24 mouse cellular contexts compared by ENCODE assay signal in the genomic region with DNA sequence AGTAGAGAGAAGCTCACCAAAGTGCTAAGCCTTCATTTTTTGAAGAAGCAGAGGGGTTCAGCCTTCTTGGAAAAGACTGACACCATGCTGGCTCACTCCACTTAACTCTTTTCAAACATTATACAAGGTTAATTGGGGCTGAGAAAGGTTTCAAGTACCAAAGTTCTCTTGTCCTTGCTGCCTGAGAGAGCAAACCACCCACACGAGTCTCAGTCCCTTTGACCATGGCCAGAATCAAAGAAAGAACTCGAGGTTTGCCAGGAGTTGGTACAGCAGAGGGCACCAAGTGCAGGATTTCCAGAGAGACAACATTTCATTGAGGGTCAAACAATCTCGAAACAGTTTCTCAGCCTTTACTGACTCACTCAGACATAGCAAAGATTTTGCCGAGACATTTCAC. TPM values are rescaled to one million over a fixed set of nuclear protein-coding genes. Genes with fewer than 3 reads are reported as not detected.
DNase-seq lines count a peak whose midpoint lies in the region; ATAC-seq lines count a peak whose summit lies in the region.
"Had no signal": no experiment of that assay in that cellular context is flagged by ENCODE, and none has a peak within 500 bp of the region (broad histone marks: within the 10 kb centered on the region; RNA-seq: fewer than 3 reads in every experiment).

No protein-coding gene starts in this region.

- H3K36me3 ChIP-seq in kidney, embryonic 14.5 days (ENCODE audit: control insufficient read depth, insufficient read depth, low read length), result no peaks in the 10 kb centered on the region
- H3K36me3 ChIP-seq: G1E had no signal

- no peaks in the 10 kb centered on the region for H3K27me3 ChIP-seq in kidney, embryonic 14.5 days (ENCODE audit: control insufficient read depth, insufficient read depth, low read length)
- H3K27me3 ChIP-seq: CH12.LX; embryonic facial prominence, embryonic 12.5 days; forebrain, embryonic 13.5 days; forebrain, embryonic 15.5 days had no signal

- 84% methylated on average over 4 of the region's 4 CpGs for WGBS in kidney, embryonic 14.5 days

- H3K27ac ChIP-seq in kidney, embryonic 14.5 days (ENCODE audit: low read depth, low read length), result no peak overlapping the region
- H3K27ac ChIP-seq: embryonic facial prominence, embryonic 10.5 days; embryonic facial prominence, embryonic 12.5 days; forebrain, embryonic 13.5 days; forebrain, embryonic 15.5 days had no signal

- H3K9ac ChIP-seq in kidney, embryonic 14.5 days (ENCODE audit: low read depth, low read length), result no peak overlapping the region
- H3K9ac ChIP-seq: embryonic facial prominence, embryonic 12.5 days; forebrain, embryonic 13.5 days; forebrain, embryonic 15.5 days had no signal

- H3K4me2 ChIP-seq in kidney, embryonic 14.5 days (replicated peaks; ENCODE audit: low read depth, low read length), result no peak overlapping the region
- H3K4me2 ChIP-seq: embryonic facial prominence, embryonic 12.5 days; forebrain, embryonic 13.5 days; forebrain, embryonic 15.5 days had no signal

- no peaks in the 10 kb centered on the region for H3K4me1 ChIP-seq in kidney, embryonic 14.5 days (ENCODE audit: control insufficient read depth, insufficient read depth, low read length)
- H3K4me1 ChIP-seq: embryonic facial prominence, embryonic 10.5 days; embryonic facial prominence, embryonic 12.5 days; forebrain, embryonic 13.5 days; forebrain, embryonic 15.5 days had no signal

- peak; percentile 51 for DNase-seq in kidney, adult 11 months
- peak; percentile 31 to 60 for DNase-seq in kidney, adult 8-10 months
- no peak for DNase-seq in kidney, postnatal 14 days
- DNase-seq in kidney, postnatal 25 days, result peak; percentile 12 to 40
- no peak for DNase-seq in kidney, adult 18-20 months
- DNase-seq: adrenal gland, adult 8-10 months; adrenal gland, postnatal 14 days; adrenal gland, postnatal 36 days; B cell, adult 2 months; cerebellum, adult 11-12 months; cerebellum, adult 2 months; cerebellum, adult 9-10 months; cerebellum, postnatal 10 days; cerebellum, postnatal 25 days had no signal

- no peak for ATAC-seq in kidney, embryonic 14.5 days (ENCODE audit: low FRiP score, low TSS enrichment)
- ATAC-seq: activated CD4-positive, CD25-positive, alpha-beta regulatory T cell, adult 4 months; CD4-positive, CD25-positive, alpha-beta regulatory T cell, adult 4 months; forebrain, embryonic 13.5 days; forebrain, embryonic 15.5 days; Patski had no signal

- H3K9me3 ChIP-seq in kidney, embryonic 14.5 days (ENCODE audit: control insufficient read depth, low read length), result no peaks in the 10 kb centered on the region
- H3K9me3 ChIP-seq: embryonic facial prominence, embryonic 10.5 days; embryonic facial prominence, embryonic 12.5 days; forebrain, embryonic 13.5 days; forebrain, embryonic 15.5 days; G1E had no signal

- H3K4me3 ChIP-seq in kidney, embryonic 14.5 days (ENCODE audit: low read length), result no peak overlapping the region
- H3K4me3 ChIP-seq: embryonic facial prominence, embryonic 10.5 days; embryonic facial prominence, embryonic 12.5 days; forebrain, embryonic 13.5 days; forebrain, embryonic 15.5 days had no signal

RNA-seq across cellular contexts. Expression of a gene that starts 10.0 kb away (rescaled TPM):
- 3.6 and 3.8 TPM in 2 replicates for polyA plus RNA-seq in kidney, embryonic 14.5 days (2014; fragmentation: Nextera tagmentation; extraction: Ambion mirVana)

RNA-seq across cellular contexts. Expression of a gene that starts 28.7 kb away (rescaled TPM):
- polyA plus RNA-seq in kidney, embryonic 14.5 days (2014; fragmentation: Nextera tagmentation; extraction: Ambion mirVana), result 28.3 and 35.3 TPM in 2 replicates

RNA-seq across cellular contexts. Expression of a gene that starts 28.7 kb away (rescaled TPM):
- polyA plus RNA-seq in kidney, embryonic 14.5 days (2014; fragmentation: Nextera tagmentation; extraction: Ambion mirVana), result 77.1 and 100 TPM in 2 replicates

RNA-seq across cellular contexts. Expression of a gene that starts 42.0 kb away (rescaled TPM):
- polyA plus RNA-seq in kidney, embryonic 14.5 days (2014; fragmentation: Nextera tagmentation; extraction: Ambion mirVana), result 2.7 and 4.7 TPM in 2 replicates
- polyA plus RNA-seq: G1E had no signal

Comparison
In these comparisons a context has a peak if more than half of its experiments do, and no peak if none do; other contexts are left out.
1. DNase-seq: peak in kidney, adult 11 months (single experiment), kidney, adult 8-10 months (2 of 2) and kidney, postnatal 25 days (2 of 2); none in kidney, postnatal 14 days (single experiment) and kidney, adult 18-20 months (single experiment).